Mouse (Mus musculus): ENCODE results near the gene Arhgap1.

Arhgap1 gene

DNA sequence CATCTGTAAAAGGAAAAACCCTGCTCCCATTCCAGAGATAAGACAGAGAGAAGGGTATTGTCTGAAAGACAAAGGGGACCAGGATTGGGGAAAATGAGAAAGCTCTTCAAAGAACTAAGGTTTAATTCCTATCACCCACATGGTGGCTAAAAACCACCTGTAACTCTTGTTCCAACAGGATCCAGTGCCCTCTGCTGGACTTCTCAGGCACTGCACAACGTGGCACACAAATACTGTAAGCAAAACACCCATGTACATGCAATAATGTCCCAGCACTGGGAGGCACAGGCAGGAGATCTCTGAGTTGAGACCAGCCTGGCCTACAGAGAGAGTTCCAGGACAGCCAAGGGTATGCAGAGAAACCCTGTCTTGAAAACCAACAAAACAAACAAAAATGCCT is 2.9 kb upstream of the Arhgap1 start:
- DNase-seq (ENCODE audit: low read depth in 2 of 2, low spot score in 2 of 2) = peak; percentile 55 to 72

- DNase-seq (ENCODE audit: low read depth in 2 of 2, low spot score in 2 of 2) = no peak
Observed at GRCm38 (mm10) chr2:91649152-91649551, 508 bp upstream of the Arhgap1 start.

DNA sequence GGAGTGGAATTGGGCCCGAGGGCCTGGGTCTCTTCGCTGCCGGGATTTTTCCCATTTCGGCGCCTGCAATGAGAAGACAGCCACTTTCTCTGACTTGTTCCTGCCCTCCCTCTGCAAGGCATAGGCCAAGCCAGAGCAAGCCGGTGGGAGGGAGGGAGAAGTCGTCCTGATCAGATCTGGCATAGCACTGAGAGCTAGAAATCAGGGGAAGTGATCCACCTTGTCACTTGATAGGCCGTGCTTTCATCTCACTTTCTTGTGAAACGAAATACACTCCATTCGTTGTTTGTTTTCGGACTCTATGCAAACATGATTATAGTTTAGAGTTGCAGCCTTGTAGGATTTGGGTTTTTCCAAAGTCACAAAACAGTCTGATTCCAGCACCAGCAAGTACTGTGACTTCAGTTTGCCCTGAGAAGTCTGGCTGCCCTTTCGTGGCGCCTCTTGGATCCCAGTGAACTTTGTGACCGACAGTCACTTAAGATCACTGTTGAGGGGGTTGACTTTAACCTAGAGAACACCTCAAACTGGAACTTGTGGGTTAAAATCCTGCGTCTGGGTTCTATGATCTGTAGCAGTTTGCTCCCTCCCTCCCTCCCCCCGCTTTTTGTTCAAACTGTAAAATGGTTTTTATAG is 818 bp downstream of the Arhgap1 start:
- no peak for DNase-seq (ENCODE audit: low read depth in 2 of 2, low spot score in 2 of 2)

GRCm38 (mm10) chr2:91651458-91652258 is 2.0 kb downstream of the Arhgap1 start:
- no peak for DNase-seq (ENCODE audit: low read depth in 2 of 2, low spot score in 2 of 2)

DNA sequence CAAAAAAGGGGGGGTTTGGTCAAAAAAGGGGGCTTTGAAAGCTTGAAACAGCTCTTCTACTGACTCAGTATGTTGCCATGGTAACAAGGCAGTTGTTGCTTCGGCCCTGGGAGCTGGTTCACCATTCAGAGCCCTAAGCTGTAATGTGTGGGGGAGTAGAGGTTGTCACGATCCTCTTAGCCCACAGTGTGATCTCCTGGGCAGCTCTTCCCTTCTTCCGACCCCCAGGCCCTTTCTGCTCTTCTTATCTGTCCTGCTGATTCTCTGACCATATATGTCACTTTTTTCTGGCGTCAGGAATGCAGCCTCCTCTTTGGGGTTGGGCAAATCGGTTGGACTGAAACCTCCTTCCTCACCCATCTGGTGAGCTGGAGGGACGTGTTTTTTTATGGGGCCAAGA is 3.2 kb downstream of the Arhgap1 start:
- DNase-seq (ENCODE audit: low read depth in 2 of 2, low spot score in 2 of 2) = no peak

DNA sequence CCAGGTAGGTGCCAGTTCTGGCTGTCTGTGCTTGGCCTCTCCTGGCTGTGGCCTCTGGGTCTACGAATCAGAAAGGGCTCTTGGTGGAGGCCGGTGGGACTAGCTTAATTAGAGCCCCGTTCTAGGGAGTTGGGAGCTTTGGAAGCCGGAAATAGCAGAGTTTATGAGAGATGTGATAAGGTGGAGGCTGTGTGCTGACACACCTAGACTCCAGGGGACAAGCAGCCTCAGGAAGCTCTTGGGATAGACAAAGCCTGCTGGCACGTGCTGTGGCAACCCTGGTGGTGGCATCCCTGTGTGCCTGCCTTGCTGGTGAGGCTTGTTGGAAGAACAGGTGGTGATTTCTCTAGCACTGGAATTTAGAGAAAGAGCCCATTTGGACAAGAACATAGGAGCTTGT is 5.7 kb downstream of the Arhgap1 start:
- DNase-seq (ENCODE audit: low read depth in 2 of 2, low spot score in 2 of 2) = no peak

DNA sequence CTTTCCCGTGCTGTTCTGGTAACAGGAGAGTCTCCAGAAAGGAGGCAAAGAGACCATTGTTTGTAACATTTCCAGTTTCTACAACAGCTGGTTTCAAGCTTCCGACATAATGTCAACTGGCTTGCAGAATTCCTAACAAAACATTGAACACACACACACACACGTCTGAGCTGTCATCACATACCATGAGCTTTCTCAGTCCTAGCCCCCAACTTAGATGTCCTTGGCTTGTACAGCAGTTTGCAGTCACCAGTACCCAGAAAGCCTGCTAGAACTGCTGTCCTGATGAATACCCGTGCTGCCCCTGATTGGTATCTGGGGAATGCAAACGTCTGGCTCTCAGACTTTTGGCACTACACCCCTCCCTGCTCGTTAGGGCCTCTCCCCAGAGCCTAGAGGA is 6.2 kb downstream of the Arhgap1 start:
- no peak for DNase-seq (ENCODE audit: low read depth in 2 of 2, low spot score in 2 of 2)

DNA sequence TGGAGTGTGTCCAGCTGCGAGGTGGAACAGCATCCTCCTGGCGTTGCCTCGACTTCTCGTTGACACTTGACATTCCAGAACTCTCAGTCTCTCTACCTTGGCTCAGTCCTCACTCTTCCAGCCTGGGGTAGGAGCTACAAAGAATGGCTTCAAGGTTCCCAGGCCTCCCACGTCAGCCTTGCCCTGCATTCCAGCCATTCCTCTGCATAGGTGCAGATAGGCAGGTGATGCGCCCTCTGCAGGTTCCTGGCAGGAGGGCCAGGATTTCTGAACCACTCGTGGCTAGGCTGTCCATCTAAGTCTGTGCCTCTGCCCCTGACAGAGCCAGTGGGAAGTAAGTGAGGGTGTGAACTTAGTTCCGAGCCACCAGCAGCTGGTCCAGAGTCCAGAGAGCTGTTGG is 7.1 kb downstream of the Arhgap1 start:
- DNase-seq (ENCODE audit: low read depth in 2 of 2, low spot score in 2 of 2) = no peak

- DNase-seq (ENCODE audit: low read depth in 2 of 2, low spot score in 2 of 2) = no peak
Observed at GRCm38 (mm10) chr2:91659657-91660056, 10.0 kb downstream of the Arhgap1 start.

GRCm38 (mm10) chr2:91660981-91661380 is 11.3 kb downstream of the Arhgap1 start:
- DNase-seq (ENCODE audit: low read depth in 2 of 2, low spot score in 2 of 2) = no peak

GRCm38 (mm10) chr2:91664780-91665179 is 15.1 kb downstream of the Arhgap1 start:
- DNase-seq (ENCODE audit: low read depth in 2 of 2, low spot score in 2 of 2) = no peak

- DNase-seq (ENCODE audit: low read depth in 2 of 2, low spot score in 2 of 2) = no peak
Observed at GRCm38 (mm10) chr2:91666386-91666910, 16.8 kb downstream of the Arhgap1 start.

DNA sequence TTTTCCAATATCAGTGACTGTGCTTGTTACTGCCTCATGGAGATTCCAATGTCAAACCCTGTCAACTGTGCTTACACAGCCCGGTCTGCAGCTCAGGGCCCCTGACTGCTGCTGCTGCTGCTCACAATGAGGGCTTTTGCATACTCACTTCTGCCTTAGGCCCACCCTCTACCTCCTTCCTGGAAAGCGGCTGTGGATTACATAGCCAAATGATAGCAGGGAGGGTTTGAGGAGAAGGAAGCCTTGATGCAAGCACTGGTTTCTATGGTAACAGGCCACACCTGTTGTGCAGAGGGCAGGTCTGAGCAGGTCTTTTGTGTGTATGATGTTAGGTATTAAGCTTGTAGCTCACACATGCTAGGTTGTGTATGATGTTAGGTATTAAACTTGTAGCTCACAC is 18.1 kb downstream of the Arhgap1 start:
- no peak for DNase-seq (ENCODE audit: low read depth in 2 of 2, low spot score in 2 of 2)

- DNase-seq (ENCODE audit: low read depth in 2 of 2, low spot score in 2 of 2) = no peak
Observed at GRCm38 (mm10) chr2:91669326-91669725, 19.7 kb downstream of the Arhgap1 start.

GRCm38 (mm10) chr2:91670038-91670437 is 20.4 kb downstream of the Arhgap1 start:
- DNase-seq (ENCODE audit: low read depth in 2 of 2, low spot score in 2 of 2) = no peak

DNA sequence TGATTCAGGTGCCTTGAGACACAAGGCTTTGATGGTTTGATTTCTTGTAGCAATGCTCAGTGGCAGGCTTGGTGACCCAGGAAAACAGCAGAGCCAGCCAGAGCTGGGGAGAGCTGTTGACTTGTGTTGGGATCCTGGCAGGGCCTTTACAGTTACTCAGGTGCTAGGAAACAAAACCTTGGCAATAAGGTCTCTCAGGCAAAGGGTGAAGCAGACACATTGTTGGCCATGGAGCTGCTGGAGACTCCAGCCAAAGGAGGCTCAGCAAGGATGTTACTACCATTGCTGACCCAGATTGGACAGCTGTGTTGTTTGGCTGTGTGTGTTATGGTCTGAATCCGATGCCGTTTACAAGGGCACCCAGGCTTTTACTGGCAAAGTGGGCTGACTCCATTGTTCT is 23.9 kb downstream of the Arhgap1 start:
- no peak for DNase-seq (ENCODE audit: low read depth in 2 of 2, low spot score in 2 of 2)

DNA sequence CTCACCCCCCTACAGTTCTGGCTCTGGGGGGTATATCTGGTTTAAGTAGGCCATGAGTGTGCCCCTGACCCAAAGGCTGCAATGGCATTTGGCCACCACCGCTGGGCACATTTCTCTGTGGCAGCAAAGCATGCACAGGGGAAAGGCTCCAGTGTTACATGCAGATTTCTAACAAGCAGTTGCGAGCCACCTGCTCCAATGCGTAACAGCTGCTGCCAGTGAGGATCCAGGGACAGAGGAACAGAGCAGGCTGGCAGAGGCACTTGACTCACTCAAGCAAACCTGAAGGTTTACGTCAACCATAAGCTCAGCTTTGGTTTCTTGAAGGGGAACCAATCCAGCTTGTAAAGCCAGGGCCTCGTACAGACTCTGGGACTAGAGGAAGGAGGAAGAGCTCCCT is 25.2 kb downstream of the Arhgap1 start:
- DNase-seq (ENCODE audit: low read depth in 2 of 2, low spot score in 2 of 2) = no peak

GRCm38 (mm10) chr2:91676420-91676819 is 26.8 kb downstream of the Arhgap1 start:
- no peak for DNase-seq (ENCODE audit: low read depth in 2 of 2, low spot score in 2 of 2)

- no peak for DNase-seq (ENCODE audit: low read depth in 2 of 2, low spot score in 2 of 2)
Observed at GRCm38 (mm10) chr2:91676961-91677360, 27.3 kb downstream of the Arhgap1 start.

DNA sequence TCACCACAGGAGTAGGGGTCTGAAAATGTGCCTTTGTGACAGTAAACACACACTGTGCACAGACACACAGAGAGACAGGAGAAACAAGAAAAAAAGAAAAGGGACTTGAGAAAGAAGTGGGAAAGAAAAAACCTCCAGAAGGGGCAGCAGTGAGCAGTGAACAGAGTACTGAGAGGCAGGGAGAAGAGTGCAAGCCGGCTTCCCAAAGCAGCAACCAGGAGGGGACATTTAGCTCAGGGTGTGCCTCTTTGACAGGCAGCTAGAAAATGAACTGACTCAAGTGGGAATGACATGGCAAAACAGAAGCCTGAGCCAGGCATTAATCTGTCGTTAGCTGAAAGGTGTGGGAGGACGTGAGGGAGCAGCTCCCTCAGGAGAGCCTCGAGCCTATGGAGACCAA is 33.2 kb downstream of the Arhgap1 start:
- DNase-seq (ENCODE audit: low read depth in 2 of 2, low spot score in 2 of 2) = peak in 1 of 2 experiments; percentile 9

DNA sequence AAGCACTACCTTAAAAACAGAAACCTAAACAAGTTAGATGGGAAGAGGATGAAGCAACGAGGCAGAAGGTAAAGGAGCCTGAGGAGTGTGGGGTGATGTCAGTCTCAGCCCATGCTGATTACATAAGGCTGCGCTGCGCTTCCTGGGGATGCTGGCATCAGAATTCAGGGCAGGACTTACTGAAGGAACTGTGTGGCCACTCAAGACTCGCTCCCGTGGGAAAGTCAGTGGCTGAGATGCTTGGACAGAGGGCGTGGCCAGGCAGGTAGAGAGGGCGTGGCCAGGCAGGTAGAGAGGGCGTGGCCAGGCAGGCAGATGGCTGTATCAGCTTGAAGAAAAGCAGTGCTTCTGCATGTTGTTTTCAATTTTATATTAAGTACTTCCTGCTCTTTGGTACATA is 34.3 kb downstream of the Arhgap1 start:
- no peak for DNase-seq (ENCODE audit: low read depth in 2 of 2, low spot score in 2 of 2)

DNA sequence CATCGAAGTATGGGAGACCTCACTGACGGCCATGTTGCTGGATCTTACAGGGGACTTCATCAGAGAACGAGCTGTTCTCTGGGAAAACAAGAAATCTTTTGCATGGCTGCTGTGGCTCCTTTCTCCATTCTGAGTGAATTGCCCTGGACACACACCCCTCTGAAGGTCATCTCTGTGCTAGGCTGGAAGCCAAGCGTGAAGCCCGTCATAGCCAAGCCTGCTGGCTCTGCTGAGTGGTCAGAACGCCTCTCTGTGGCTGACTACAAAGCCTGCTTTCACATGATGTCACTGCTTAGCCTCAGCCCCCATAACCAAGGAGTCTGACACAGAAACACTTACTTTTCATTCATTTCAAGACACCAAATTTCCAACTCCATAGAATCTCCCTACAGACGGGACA is 39.8 kb downstream of the Arhgap1 start:
- no peak for DNase-seq (ENCODE audit: low read depth in 2 of 2, low spot score in 2 of 2)

All from CD8-positive naive resting alpha-beta T cell, adult 2 months (primary cell).